Mouse (Mus musculus): ENCODE measurements around the gene Apbb1.

Apbb1 gene

DNA sequence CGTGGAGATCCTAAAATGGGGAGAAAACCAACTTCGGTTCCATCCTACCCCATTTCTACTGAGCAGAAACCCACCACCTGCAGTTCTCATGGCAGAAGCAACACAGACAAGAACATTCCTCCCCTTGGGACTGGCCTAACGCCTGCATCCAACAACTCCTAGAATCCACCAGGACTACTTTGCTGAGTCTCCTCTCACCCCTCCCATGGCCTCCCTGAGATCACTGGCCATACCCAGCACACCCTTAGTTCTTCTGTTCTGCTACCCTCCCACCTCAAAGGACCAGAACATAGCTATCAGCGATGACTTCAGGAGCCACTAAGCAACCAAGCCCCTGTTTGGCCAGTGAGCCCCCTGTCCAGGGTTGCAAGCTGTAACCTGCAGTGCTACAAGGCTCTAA is 10.7 kb downstream of the Apbb1 start:
- no peak for DNase-seq (ENCODE audit: low spot score)

DNA sequence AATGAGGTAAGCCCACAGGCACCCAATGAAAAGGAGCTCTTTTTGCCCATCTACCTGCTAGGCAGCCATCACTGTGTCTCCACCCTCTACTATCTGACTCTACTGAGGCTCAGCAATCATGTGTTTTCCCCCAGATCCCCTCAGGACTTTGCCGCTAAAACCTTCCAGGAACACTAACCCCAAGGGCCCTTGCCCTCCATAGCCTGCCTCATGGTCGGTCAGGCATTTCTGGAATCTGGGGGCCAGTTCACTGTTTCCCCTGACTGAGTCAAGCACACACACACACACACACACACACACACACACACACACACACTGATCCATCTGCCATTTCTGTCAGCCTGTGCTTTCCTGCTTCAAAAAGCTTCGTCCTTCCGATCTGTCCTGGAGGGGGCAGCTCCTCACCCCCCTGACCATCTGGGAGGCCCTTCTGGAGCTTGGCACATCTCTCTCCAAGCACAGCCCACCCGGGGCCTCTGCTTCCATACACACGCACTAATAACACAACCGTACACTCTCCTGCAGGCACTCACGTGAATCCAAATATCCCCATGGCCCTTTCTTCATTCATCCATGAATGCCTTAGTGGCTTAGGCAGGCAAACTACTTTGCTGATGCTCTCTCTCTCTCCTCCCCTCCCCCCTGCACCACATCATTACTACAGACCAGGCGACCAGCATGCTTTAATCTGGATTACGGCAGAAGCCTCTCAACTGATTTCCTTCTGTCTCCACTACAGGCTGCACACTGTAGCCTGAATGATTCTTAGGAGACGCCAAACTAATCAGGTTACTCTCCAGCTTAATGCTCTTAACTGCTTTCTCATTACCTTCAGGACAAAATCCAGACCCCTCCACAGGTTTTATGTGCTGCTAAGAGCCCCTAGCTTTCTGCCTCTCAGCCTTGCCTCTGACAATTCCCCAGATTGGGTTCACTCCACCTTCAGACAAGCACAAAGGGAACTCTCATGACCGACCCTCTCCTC is 11.6 kb downstream of the Apbb1 start:
- DNase-seq (ENCODE audit: low spot score), result no peak

DNA sequence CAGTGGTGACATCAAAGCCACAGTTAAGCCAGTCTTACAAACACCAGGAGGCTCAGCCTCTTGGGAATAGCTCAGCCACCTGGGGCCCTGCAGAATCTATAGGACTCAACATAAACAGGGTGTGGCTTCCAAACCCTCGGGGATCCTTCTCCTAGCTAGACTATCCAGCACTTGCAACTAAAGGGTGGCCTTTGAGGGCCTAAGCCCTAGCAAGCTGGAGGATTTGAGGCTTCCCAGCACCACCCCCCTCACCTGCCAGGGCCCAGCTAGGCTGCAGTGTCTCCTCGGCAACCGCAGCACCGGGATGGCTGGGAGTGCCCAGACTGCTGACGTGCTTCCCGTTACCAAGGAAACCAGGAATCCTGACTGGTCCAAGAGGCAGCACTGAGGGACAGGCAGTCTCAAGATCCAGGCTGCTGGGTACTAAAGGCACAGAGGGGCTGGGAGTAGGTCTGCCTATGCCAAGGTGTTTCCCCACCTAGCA is 12.4 kb downstream of the Apbb1 start:
- no peak for DNase-seq (ENCODE audit: low spot score)

DNA sequence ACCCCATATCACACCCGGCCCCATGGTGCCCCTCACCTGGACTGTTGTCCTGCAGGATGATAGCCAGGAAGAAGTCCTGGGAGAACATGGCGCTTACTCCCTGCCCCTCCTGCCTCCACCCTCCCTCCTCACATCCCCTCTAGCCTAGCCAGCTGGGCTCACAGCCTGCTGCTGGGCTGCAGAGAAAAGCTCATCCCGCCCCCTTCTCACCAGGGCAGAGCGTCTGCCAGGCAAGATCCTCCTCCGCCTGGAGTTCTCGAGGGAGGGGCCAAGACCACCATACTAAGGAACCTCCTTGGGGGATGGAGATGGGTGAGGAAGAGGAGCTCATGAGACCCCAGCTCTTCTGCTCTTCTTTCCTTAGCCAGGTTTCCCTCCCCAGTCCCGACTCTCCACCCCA is 12.9 kb downstream of the Apbb1 start:
- no peak for DNase-seq (ENCODE audit: low spot score)

DNA sequence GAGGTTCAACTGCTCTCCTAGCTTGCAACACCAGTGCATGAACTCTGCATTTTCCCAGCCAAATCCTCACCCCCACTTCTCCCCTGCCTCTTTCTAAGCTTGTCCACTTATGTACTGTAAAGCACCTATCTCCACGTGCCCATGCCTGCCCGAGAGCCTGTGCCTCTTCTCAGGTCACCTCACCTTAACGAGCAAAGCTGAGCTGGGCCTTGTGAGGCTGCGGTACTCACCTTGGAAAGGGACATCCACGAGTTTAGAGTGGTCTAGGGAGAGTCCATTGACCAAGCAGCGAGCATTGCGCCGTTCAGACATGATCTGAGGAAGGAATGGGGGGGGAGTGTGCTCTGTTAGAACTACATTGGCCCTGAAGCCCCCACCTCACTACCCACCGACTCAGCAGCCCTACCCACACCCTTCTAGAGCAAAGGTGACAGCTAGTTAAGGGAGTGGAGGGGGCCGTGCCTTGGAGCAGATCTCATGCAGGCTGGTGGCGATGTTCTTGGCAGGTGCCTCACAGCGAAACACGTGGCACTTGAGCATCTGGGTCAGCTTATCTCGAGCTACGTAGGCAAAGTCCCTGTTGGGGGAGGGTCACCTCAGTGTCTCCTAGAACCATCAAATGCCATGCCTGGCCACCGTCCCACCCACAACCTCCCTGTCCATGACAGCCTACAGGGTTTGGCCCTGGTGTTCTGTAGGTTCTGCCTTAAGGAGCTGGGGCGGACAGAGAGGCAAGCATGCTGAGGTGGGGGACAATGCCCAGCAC is 16.2 kb downstream of the Apbb1 start:
- no peak for DNase-seq (ENCODE audit: low spot score)

- no peak for DNase-seq (ENCODE audit: low spot score)
Measured at GRCm38 (mm10) chr7:105563367-105563766, 18.1 kb downstream of the Apbb1 start.

GRCm38 (mm10) chr7:105562317-105562716 is 19.1 kb downstream of the Apbb1 start:
- no peak for DNase-seq (ENCODE audit: low spot score)

- no peak for DNase-seq (ENCODE audit: low spot score)
Measured at GRCm38 (mm10) chr7:105559016-105559415, 22.4 kb downstream of the Apbb1 start.

- no peak for DNase-seq (ENCODE audit: low spot score)
Measured at GRCm38 (mm10) chr7:105557671-105558070, 23.8 kb downstream of the Apbb1 start.

DNA sequence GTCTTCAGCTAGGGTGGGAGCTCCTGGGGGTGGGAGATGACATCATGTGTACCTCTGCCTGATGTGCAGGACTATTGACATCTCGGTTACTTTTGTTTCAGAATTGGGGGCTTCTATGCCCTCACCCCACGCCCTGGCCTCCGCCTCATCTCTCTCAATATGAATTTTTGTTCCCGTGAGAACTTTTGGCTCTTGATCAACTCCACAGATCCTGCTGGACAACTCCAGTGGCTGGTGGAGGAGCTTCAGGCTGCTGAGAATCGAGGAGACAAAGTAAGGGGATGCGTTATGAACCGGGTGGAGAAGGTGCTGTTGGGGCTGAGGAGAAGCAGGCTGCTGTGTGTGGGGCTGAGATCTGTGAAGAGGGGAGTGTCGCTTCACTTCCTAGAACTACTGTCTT is 25.0 kb downstream of the Apbb1 start:
- no peak for DNase-seq (ENCODE audit: low spot score)

DNA sequence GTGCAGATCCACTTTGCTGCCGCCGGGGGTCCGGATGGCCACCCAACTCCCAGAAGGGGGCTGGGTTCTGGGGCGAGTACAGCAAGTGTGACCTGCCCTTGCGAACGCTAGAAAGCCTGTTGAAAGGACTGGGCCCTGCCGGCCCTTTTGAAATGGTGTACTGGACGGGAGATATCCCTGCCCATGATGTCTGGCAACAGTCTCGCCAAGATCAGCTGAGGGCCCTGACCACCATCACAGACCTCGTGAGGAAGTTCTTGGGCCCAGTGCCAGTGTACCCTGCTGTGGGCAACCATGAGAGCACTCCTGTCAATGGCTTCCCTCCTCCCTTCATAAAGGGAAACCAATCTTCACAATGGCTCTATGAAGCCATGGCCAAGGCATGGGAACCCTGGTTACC is 25.9 kb downstream of the Apbb1 start:
- no peak for DNase-seq (ENCODE audit: low spot score)

GRCm38 (mm10) chr7:105554212-105554942 is 27.1 kb downstream of the Apbb1 start, which contains the start of gene Smpd1:
Gene Smpd1, plus strand, starts transcription at chr7:105554360.
- peak; percentile 55 for DNase-seq (ENCODE audit: low spot score)

GRCm38 (mm10) chr7:105553456-105554211 is 27.8 kb downstream of the Apbb1 start:
- DNase-seq (ENCODE audit: low spot score), result no peak

- DNase-seq (ENCODE audit: low spot score), result no peak
Measured at GRCm38 (mm10) chr7:105549035-105549434, 32.4 kb downstream of the Apbb1 start.

GRCm38 (mm10) chr7:105547970-105548369 is 33.5 kb downstream of the Apbb1 start:
- no peak for DNase-seq (ENCODE audit: low spot score)

GRCm38 (mm10) chr7:105545986-105546385 is 35.5 kb downstream of the Apbb1 start:
- no peak for DNase-seq (ENCODE audit: low spot score)

DNA sequence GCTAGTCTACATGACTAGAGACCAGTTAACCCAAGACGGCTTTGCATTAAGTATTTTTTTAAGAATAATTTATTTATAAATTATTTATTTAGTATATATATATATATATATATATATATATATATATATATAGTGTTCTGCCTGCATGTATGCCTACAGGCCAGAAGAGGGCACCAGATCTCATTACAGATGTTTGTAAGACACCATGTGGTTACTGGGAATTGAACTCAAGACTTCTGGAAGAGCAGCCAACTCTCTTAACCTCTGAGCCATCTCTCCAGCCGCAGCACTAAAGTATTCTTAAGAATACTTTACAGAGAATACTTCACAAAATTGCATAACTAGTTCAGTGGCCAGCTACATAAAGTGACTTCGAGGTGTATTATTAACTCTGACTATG is 47.3 kb downstream of the Apbb1 start:
- DNase-seq (ENCODE audit: low spot score), result no peak

DNA sequence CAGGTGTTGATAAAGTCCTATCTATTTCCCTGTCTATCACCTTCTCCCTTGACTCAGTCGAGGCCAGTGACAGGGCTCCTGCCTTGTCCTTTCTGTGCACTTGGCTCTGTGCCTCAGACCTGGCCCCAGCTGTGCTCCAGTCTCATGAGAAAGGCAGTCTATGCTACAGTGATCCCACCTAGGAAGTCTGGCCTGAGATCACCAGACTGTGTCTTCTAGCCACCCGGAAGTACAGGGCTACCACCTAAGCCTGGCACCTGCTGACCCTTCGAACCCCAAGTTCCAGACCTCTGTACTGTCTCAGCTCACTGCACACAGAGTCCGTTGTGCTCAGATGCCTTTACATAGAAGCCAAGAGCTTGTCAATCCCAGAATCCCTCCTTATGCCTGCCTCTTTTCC is 53.4 kb downstream of the Apbb1 start:
- DNase-seq (ENCODE audit: low spot score), result no peak

DNA sequence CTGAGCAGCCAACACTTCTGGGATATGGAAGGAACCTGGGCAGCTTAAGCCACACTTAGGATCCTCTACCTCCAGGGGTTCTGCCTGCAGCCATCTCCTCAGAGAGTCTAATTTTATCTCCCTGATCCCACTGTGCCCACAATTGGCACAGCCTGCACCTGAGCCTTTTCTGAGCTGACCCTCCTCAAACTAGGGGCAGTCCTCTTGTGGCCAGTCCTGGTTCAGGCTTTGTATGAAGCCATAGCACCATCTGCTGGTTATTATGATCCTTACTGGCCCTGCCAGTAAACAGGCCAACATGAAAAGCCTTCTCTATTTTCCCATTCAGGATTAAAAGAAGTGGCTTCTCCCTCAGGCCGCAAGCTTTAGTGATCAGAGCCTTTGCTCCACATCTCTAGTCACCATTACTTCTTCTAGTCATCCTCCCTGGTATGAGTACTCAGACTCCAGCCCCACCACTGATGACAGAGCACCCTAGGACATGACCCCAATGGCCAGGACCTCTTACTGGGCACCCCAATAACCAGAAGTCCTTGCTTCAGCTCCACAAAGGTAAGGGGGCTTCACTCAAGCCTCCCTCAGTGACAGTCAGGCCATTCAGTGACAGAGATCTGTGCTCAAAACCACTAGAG is 54.0 kb downstream of the Apbb1 start:
- DNase-seq (ENCODE audit: low spot score), result no peak

DNA sequence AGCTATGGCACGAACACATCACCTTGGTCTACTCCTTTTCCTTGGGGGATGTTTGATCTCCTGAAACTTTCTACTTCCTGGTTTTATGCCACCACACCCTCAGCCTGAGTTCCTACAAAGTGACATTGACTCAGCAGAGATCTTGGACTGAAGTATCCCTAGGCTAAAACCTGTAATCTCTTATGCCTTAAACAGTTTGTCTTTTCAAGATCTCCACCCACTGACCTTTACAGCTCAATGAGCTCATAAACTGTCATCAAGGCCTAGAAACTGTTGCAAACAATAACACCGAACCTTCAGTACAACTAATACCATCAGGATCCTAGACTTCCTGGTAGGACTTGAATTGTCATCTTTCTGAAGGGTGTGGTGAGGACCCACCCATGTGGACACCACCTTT is 57.2 kb downstream of the Apbb1 start:
- DNase-seq (ENCODE audit: low spot score), result no peak

DNA sequence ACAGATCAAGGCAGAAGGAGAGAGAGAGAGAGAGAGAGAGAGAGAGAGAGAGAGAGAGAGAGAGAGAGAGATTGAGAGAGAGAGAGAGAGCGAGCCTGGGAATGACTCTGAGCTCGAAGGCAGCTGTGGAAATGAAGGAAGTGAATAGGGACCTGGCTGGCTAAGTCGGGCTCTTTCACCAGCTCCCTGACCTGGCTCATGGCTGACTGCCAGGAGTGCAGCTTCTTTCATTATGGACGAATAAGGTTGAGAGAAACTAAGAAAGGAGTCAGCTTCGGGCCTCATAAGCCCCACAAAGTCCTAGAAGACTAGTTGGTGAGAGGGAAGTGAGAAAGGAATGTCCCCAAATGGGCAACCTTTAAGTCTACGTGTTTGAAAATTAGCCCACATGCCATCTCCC is 61.3 kb downstream of the Apbb1 start:
- no peak for DNase-seq (ENCODE audit: low spot score)
